Mouse (Mus musculus): ENCODE measurements around the gene Clk3. TPM values are rescaled to one million over a fixed set of nuclear protein-coding genes. Genes with fewer than 3 reads are reported as not detected.

Gene Clk3
- polyA plus RNA-seq, 1 experiment, result 46.4 TPM

- Histone ChIP-seq H3K27ac (ENCODE audit: insufficient read depth, low read length) (no peak overlapping the region), H3K4me3 (ENCODE audit: insufficient read depth, low read length) (no peak overlapping the region), H3K4me1 (ENCODE audit: control insufficient read depth, insufficient read depth, low read length) (peaks cover 6% of the 10 kb centered on the region)
- no peak for TF ChIP-seq CTCF (IDR thresholded peaks at IDR 0.05; ENCODE audit: borderline replicate concordance, insufficient read depth, low read length)
- TF ChIP-seq POLR2A (IDR thresholded peaks at IDR 0.05; ENCODE audit: low read depth, low read length), result no peak
Measured at GRCm38 (mm10) chr9:57761563-57762551, 3.8 kb downstream of the Clk3 start.

- Histone ChIP-seq H3K27ac (ENCODE audit: insufficient read depth, low read length) (no peak overlapping the region), H3K4me1 (ENCODE audit: control insufficient read depth, insufficient read depth, low read length) (peaks cover 6% of the 10 kb centered on the region), H3K4me3 (ENCODE audit: insufficient read depth, low read length) (no peak overlapping the region)
- no peak for TF ChIP-seq POLR2A (IDR thresholded peaks at IDR 0.05; ENCODE audit: low read depth, low read length)
- TF ChIP-seq CTCF (IDR thresholded peaks at IDR 0.05; ENCODE audit: borderline replicate concordance, insufficient read depth, low read length), result no peak
Measured at GRCm38 (mm10) chr9:57760416-57761146, 5.1 kb downstream of the Clk3 start.

DNA sequence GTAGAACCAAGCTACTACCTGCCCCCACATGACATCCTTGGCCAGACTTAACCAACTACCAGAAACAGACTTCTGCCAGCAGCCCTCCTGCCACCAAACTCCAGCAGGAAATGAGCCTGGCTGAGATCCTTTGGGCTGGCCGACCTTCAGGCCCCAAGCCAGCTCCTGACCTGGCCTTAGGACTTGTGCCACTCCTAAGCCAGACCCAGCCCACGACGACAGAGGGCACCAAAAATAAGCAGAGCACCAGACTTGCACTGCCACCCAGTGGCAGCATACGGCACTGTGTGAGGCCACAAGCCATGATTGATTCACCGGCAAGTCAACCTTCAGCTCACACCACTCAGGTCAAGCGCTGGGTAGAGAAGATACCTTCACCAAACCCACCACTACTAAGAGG is 6.4 kb downstream of the Clk3 start:
- TF ChIP-seq POLR2A (IDR thresholded peaks at IDR 0.05; ENCODE audit: low read depth, low read length) (no peak), CTCF (IDR thresholded peaks at IDR 0.05; ENCODE audit: borderline replicate concordance, insufficient read depth, low read length) (peak; percentile 94)
- no peak overlapping the region for H3K27ac ChIP-seq (ENCODE audit: insufficient read depth, low read length)
- H3K4me1 ChIP-seq (ENCODE audit: control insufficient read depth, insufficient read depth, low read length), result peaks cover 6% of the 10 kb centered on the region
- no peak overlapping the region for H3K4me3 ChIP-seq (ENCODE audit: insufficient read depth, low read length)

- TF ChIP-seq POLR2A (IDR thresholded peaks at IDR 0.05; ENCODE audit: low read depth, low read length), result no peak
- TF ChIP-seq CTCF (IDR thresholded peaks at IDR 0.05; ENCODE audit: borderline replicate concordance, insufficient read depth, low read length), result no peak
- Histone ChIP-seq H3K27ac (ENCODE audit: insufficient read depth, low read length) (no peak overlapping the region), H3K4me1 (ENCODE audit: control insufficient read depth, insufficient read depth, low read length) (peaks cover 6% of the 10 kb centered on the region), H3K4me3 (ENCODE audit: insufficient read depth, low read length) (no peak overlapping the region)
Measured at GRCm38 (mm10) chr9:57758528-57758927, 7.1 kb downstream of the Clk3 start.

- TF ChIP-seq CTCF (IDR thresholded peaks at IDR 0.05; ENCODE audit: borderline replicate concordance, insufficient read depth, low read length), result no peak
- no peak for TF ChIP-seq POLR2A (IDR thresholded peaks at IDR 0.05; ENCODE audit: low read depth, low read length)
- H3K4me3 ChIP-seq (ENCODE audit: insufficient read depth, low read length), result no peak overlapping the region
- H3K4me1 ChIP-seq (ENCODE audit: control insufficient read depth, insufficient read depth, low read length), result no peaks in the 10 kb centered on the region; the same call in 1 of the 2 replicates
- H3K27ac ChIP-seq (ENCODE audit: insufficient read depth, low read length), result no peak overlapping the region
Measured at GRCm38 (mm10) chr9:57757578-57757977, 8.1 kb downstream of the Clk3 start.

DNA sequence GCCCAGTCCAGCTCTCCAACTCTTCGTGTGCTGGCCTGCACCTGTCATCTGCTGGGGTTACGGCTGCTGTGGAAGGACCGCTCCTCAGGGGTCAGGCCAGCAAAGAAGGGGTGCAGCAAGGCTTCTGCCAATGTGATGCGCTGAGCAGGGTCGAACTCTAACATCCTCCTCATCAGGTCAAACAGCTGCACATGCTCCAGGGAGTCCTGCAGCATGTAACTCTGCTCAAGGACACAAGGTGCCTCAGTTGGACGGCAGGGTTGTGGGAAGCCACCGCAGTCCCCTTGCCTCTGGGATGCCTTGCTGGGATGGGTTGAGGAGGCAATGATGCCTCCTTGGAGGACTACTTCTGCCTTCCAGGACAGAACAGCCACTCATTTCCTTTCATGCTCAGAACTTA is 14.8 kb downstream of the Clk3 start:
- no peak overlapping the region for H3K4me3 ChIP-seq (ENCODE audit: insufficient read depth, low read length)
- no peak overlapping the region for H3K27ac ChIP-seq (ENCODE audit: insufficient read depth, low read length)
- no peak for TF ChIP-seq CTCF (IDR thresholded peaks at IDR 0.05; ENCODE audit: borderline replicate concordance, insufficient read depth, low read length)
- TF ChIP-seq POLR2A (IDR thresholded peaks at IDR 0.05; ENCODE audit: low read depth, low read length), result no peak
- no peaks in the 10 kb centered on the region for H3K4me1 ChIP-seq (ENCODE audit: control insufficient read depth, insufficient read depth, low read length)

DNA sequence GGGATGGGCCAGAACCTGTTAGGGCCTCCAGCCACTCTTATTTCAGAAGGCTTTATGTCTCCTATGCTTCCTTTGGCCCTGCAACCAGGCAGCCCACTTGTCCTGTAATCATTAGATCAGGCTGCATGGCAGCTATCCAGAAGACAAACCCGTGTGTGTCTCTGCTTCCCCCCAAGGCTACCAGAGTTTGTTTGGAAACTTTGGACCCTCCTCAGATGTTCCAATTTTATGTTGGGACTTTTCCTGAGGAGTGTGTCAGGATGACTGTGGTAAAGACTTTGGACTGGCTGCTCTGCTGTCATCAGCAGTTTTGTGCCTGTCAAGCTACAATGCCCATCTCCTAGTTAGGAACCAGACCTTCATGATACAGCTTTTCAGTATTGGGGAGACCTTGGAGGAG is 16.8 kb downstream of the Clk3 start:
- TF ChIP-seq POLR2A (IDR thresholded peaks at IDR 0.05; ENCODE audit: low read depth, low read length), result no peak
- no peak for TF ChIP-seq CTCF (IDR thresholded peaks at IDR 0.05; ENCODE audit: borderline replicate concordance, insufficient read depth, low read length)
- H3K27ac ChIP-seq (ENCODE audit: insufficient read depth, low read length), result no peak overlapping the region
- H3K4me3 ChIP-seq (ENCODE audit: insufficient read depth, low read length), result no peak overlapping the region
- H3K4me1 ChIP-seq (ENCODE audit: control insufficient read depth, insufficient read depth, low read length), result no peaks in the 10 kb centered on the region

GRCm38 (mm10) chr9:57748137-57748536 is 17.5 kb downstream of the Clk3 start:
- H3K4me3 ChIP-seq (ENCODE audit: insufficient read depth, low read length), result no peak overlapping the region
- H3K4me1 ChIP-seq (ENCODE audit: control insufficient read depth, insufficient read depth, low read length), result no peaks in the 10 kb centered on the region
- TF ChIP-seq CTCF (IDR thresholded peaks at IDR 0.05; ENCODE audit: borderline replicate concordance, insufficient read depth, low read length) (no peak), POLR2A (IDR thresholded peaks at IDR 0.05; ENCODE audit: low read depth, low read length) (no peak)
- H3K27ac ChIP-seq (ENCODE audit: insufficient read depth, low read length), result no peak overlapping the region

GRCm38 (mm10) chr9:57747067-57747466 is 18.6 kb downstream of the Clk3 start:
- TF ChIP-seq CTCF (IDR thresholded peaks at IDR 0.05; ENCODE audit: borderline replicate concordance, insufficient read depth, low read length), result no peak
- no peak for TF ChIP-seq POLR2A (IDR thresholded peaks at IDR 0.05; ENCODE audit: low read depth, low read length)
- no peaks in the 10 kb centered on the region for H3K4me1 ChIP-seq (ENCODE audit: control insufficient read depth, insufficient read depth, low read length)

More at GRCm38 (mm10) chr9:57747067-57747466, 18.6 kb downstream of the Clk3 start:
- Histone ChIP-seq H3K4me3 (ENCODE audit: insufficient read depth, low read length) (no peak overlapping the region), H3K27ac (ENCODE audit: insufficient read depth, low read length) (no peak overlapping the region)

Data from embryonic fibroblast, embryonic 13.5 days (primary cell).